Mouse (Mus musculus): ENCODE measurements around the gene Lifr.

Gene Lifr

GRCm38 (mm10) chr15:7090211-7090765 is at the start of gene Lifr:
Gene Lifr, plus strand, starts transcription at chr15:7090614.
- peak; percentile 27 for DNase-seq

GRCm38 (mm10) chr15:7044081-7044749 is 46.2 kb upstream of the Lifr start:
- DNase-seq = no peak

- DNase-seq = no peak
Measured at GRCm38 (mm10) chr15:7045056-7045455, 45.4 kb upstream of the Lifr start.

GRCm38 (mm10) chr15:7047931-7048330 is 42.5 kb upstream of the Lifr start:
- DNase-seq = no peak

- no peak for DNase-seq
Measured at GRCm38 (mm10) chr15:7048916-7049315, 41.5 kb upstream of the Lifr start.

GRCm38 (mm10) chr15:7051666-7052065 is 38.7 kb upstream of the Lifr start:
- no peak for DNase-seq

GRCm38 (mm10) chr15:7052117-7052516 is 38.3 kb upstream of the Lifr start:
- DNase-seq = no peak

GRCm38 (mm10) chr15:7056851-7057250 is 33.6 kb upstream of the Lifr start:
- no peak for DNase-seq

GRCm38 (mm10) chr15:7060522-7060921 is 29.9 kb upstream of the Lifr start:
- no peak for DNase-seq

GRCm38 (mm10) chr15:7061995-7062697 is 28.3 kb upstream of the Lifr start:
- DNase-seq = no peak

- no peak for DNase-seq
Measured at GRCm38 (mm10) chr15:7062698-7063009, 27.8 kb upstream of the Lifr start.

GRCm38 (mm10) chr15:7063521-7064240 is 26.7 kb upstream of the Lifr start:
- peak; percentile 32 for DNase-seq

- DNase-seq = no peak
Measured at GRCm38 (mm10) chr15:7064992-7065523, 25.4 kb upstream of the Lifr start.

- DNase-seq = peak; percentile 51
Measured at GRCm38 (mm10) chr15:7065624-7066023, 24.8 kb upstream of the Lifr start.

GRCm38 (mm10) chr15:7066752-7067151 is 23.7 kb upstream of the Lifr start:
- peak; percentile 23 for DNase-seq

GRCm38 (mm10) chr15:7069374-7069773 is 21.0 kb upstream of the Lifr start:
- no peak for DNase-seq

GRCm38 (mm10) chr15:7070199-7070794 is 20.1 kb upstream of the Lifr start:
- peak; percentile 24 for DNase-seq

GRCm38 (mm10) chr15:7073269-7073668 is 17.1 kb upstream of the Lifr start:
- DNase-seq = peak; percentile 42

- DNase-seq = peak; percentile 75
Measured at GRCm38 (mm10) chr15:7075185-7075584, 15.2 kb upstream of the Lifr start.

GRCm38 (mm10) chr15:7078356-7078755 is 12.1 kb upstream of the Lifr start:
- peak; percentile 29 for DNase-seq

- DNase-seq = no peak
Measured at GRCm38 (mm10) chr15:7079631-7080337, 10.6 kb upstream of the Lifr start.

GRCm38 (mm10) chr15:7080916-7081626 is 9.3 kb upstream of the Lifr start:
- peak; percentile 32 for DNase-seq
